Mouse (Mus musculus) MEL (cell line): ENCODE results near the gene Gm6899. TPM values are rescaled to one million over a fixed set of nuclear protein-coding genes. Genes with fewer than 3 reads are reported as not detected.

Experiments
- DNase-seq: peaks from one replicate; pipeline ENCODE4 v3.0.0; 2011; ENCODE audit warnings: low read depth, low spot score
- H3K27ac ChIP-seq: 2 replicates; pipeline ENCODE4 v1.5.1; 2012; ENCODE audit warnings: low read depth, mild to moderate bottlenecking, control low read depth, low read length, moderate library complexity; ENCODE audit not compliant: control insufficient read depth
- H3K27me3 ChIP-seq, 2 experiments: fragments of 150-350 bp in 1 of 2; sonication (generic) in 1 of 2; 2 replicates each; pipeline ENCODE4 v1.6.1; 2012; ENCODE audit warnings: low read length in 2 of 2, mild to moderate bottlenecking in 2 of 2, improper control_type of control experiment in 1 of 2, moderate library complexity in 1 of 2; ENCODE audit not compliant: insufficient read depth in 2 of 2, control insufficient read depth in 1 of 2
- H3K36me3 ChIP-seq, 2 experiments: 2 replicates each; pipeline ENCODE4 v1.6.1; 2012 to 2014; ENCODE audit warnings: low read length in 2 of 2, improper control_type of control experiment in 1 of 2, inconsistent platforms in 1 of 2, mild to moderate bottlenecking in 1 of 2; ENCODE audit not compliant: insufficient read depth in 2 of 2, control insufficient read depth in 1 of 2
- H3K4me1 ChIP-seq, 2 experiments: fragments of 150-350 bp in 1 of 2; sonication (generic) in 1 of 2; 2 replicates each; pipeline ENCODE4 v1.6.1; 2012; ENCODE audit warnings: low read length in 2 of 2, improper control_type of control experiment in 1 of 2, mild to moderate bottlenecking in 1 of 2; ENCODE audit not compliant: insufficient read depth in 2 of 2, control insufficient read depth in 1 of 2
- H3K4me3 ChIP-seq, 2 experiments: fragments of 150-350 bp in 1 of 2; sonication (generic) in 1 of 2; 2 replicates each; pipeline ENCODE4 v1.5.1; 2012; ENCODE audit warnings: low read depth in 2 of 2, low read length in 2 of 2, mild to moderate bottlenecking in 2 of 2, moderate library complexity in 2 of 2, control low read depth in 1 of 2, improper control_type of control experiment in 1 of 2; ENCODE audit not compliant: control insufficient read depth in 1 of 2, insufficient read depth in 1 of 2
- H3K79me2 ChIP-seq: 2 replicates; pipeline ENCODE4 v1.6.1; 2012; ENCODE audit warnings: mild to moderate bottlenecking, low read length, moderate library complexity; ENCODE audit not compliant: control insufficient read depth, poor library complexity, insufficient read depth
- H3K9ac ChIP-seq: 2 replicates; pipeline ENCODE4 v1.6.1; 2012; ENCODE audit warnings: low read depth, mild to moderate bottlenecking, control low read depth, low read length, moderate library complexity; ENCODE audit not compliant: control insufficient read depth, poor library complexity, severe bottlenecking
- H3K9me3 ChIP-seq: fragments of 150-350 bp; sonication (generic); replicated peaks from 2 replicates; pipeline ENCODE4 v1.6.1; 2012; ENCODE audit warnings: mild to moderate bottlenecking, low read length, improper control_type of control experiment, moderate library complexity; ENCODE audit not compliant: insufficient read depth
- CHD1 ChIP-seq: IDR thresholded peaks from 2 replicates; pipeline ENCODE4 v1.6.1; 2012; ENCODE audit warnings: low read depth, mild to moderate bottlenecking, inconsistent platforms, low read length, improper control_type of control experiment
- CHD2 ChIP-seq: IDR thresholded peaks from 2 replicates; pipeline ENCODE4 v1.6.1; 2011; ENCODE audit warnings: low read length, improper control_type of control experiment
- ELF1 ChIP-seq: IDR thresholded peaks from 2 replicates; pipeline ENCODE4 v1.6.1; 2014; ENCODE audit warnings: low read depth, mild to moderate bottlenecking, inconsistent platforms, low read length, improper control_type of control experiment, moderate library complexity
- EP300 ChIP-seq, 2 experiments: IDR thresholded peaks; 2 replicates each; pipeline ENCODE4 v1.6.1; 2011; ENCODE audit warnings: improper control_type of control experiment in 2 of 2, low read length in 2 of 2, low read depth in 1 of 2, mild to moderate bottlenecking in 1 of 2
- ETS1 ChIP-seq: IDR thresholded peaks from 2 replicates; pipeline ENCODE4 v1.6.1; 2012; ENCODE audit warnings: low read depth, mild to moderate bottlenecking, inconsistent platforms, low read length, improper control_type of control experiment, moderate library complexity
- GABPA ChIP-seq: IDR thresholded peaks from 2 replicates; pipeline ENCODE4 v1.6.1; 2012; ENCODE audit warnings: low read depth, mild to moderate bottlenecking, inconsistent platforms, low read length, improper control_type of control experiment, moderate library complexity
- GATA1 ChIP-seq: IDR thresholded peaks from 2 replicates; pipeline ENCODE4 v1.6.1; 2011; ENCODE audit warnings: low read depth, low read length, improper control_type of control experiment
- HCFC1 ChIP-seq: IDR thresholded peaks from 2 replicates; pipeline ENCODE4 v1.6.1; 2012; ENCODE audit warnings: low read depth, mild to moderate bottlenecking, inconsistent platforms, low read length, improper control_type of control experiment, moderate library complexity
- JUND ChIP-seq: IDR thresholded peaks from 2 replicates; pipeline ENCODE4 v1.6.1; 2011; ENCODE audit warnings: low read depth, mild to moderate bottlenecking, improper control_type of control experiment, low read length
- KAT2A ChIP-seq: conservative IDR thresholded peaks from 2 replicates; pipeline ENCODE4 v1.6.1; 2012; ENCODE audit warnings: low read depth, low read length, improper control_type of control experiment, inconsistent platforms
- MAX ChIP-seq: IDR thresholded peaks from 2 replicates; pipeline ENCODE4 v1.6.1; 2011; ENCODE audit warnings: low read length, improper control_type of control experiment
- MAZ ChIP-seq: IDR thresholded peaks from 2 replicates; pipeline ENCODE4 v1.6.1; 2012; ENCODE audit warnings: low read depth, mild to moderate bottlenecking, inconsistent platforms, low read length, improper control_type of control experiment
- MEF2A ChIP-seq: IDR thresholded peaks from 2 replicates; pipeline ENCODE4 v1.6.1; 2014; ENCODE audit warnings: low read depth, mild to moderate bottlenecking, inconsistent platforms, low read length, improper control_type of control experiment; ENCODE audit not compliant: poor library complexity, insufficient replicate concordance, severe bottlenecking; ENCODE audit errors: extremely low read depth
- MYB ChIP-seq: IDR thresholded peaks from 2 replicates; pipeline ENCODE4 v1.6.1; 2011; ENCODE audit warnings: mild to moderate bottlenecking, low read depth, low read length, improper control_type of control experiment
- NELFE ChIP-seq: IDR thresholded peaks from 2 replicates; pipeline ENCODE4 v1.6.1; 2011; ENCODE audit warnings: low read depth, low read length, improper control_type of control experiment
- NRF1 ChIP-seq: IDR thresholded peaks from 2 replicates; pipeline ENCODE4 v1.6.1; 2014; ENCODE audit warnings: low read depth, mild to moderate bottlenecking, inconsistent platforms, low read length, improper control_type of control experiment, moderate library complexity; ENCODE audit not compliant: poor library complexity, insufficient read depth, severe bottlenecking
- RCOR1 ChIP-seq: IDR thresholded peaks from 2 replicates; pipeline ENCODE4 v1.6.1; 2012; ENCODE audit warnings: low read depth, mild to moderate bottlenecking, inconsistent platforms, low read length, improper control_type of control experiment
- SIN3A ChIP-seq: IDR thresholded peaks from 2 replicates; pipeline ENCODE4 v1.6.1; 2012; ENCODE audit warnings: low read length, improper control_type of control experiment, inconsistent platforms
- SMC3 ChIP-seq: IDR thresholded peaks from 2 replicates; pipeline ENCODE4 v1.6.1; 2011; ENCODE audit warnings: low read depth, low read length, improper control_type of control experiment
- UBTF ChIP-seq: IDR thresholded peaks from 2 replicates; pipeline ENCODE4 v1.6.1; 2012; ENCODE audit warnings: low read depth, mild to moderate bottlenecking, inconsistent platforms, low read length, improper control_type of control experiment, moderate library complexity, borderline replicate concordance; ENCODE audit not compliant: insufficient read depth
- ZC3H11A ChIP-seq: IDR thresholded peaks from 2 replicates; pipeline ENCODE4 v1.6.1; 2012; ENCODE audit warnings: low read depth, mild to moderate bottlenecking, inconsistent platforms, low read length, improper control_type of control experiment
- ZKSCAN1 ChIP-seq: IDR thresholded peaks from 2 replicates; pipeline ENCODE4 v1.6.1; 2012; ENCODE audit warnings: low read depth, mild to moderate bottlenecking, inconsistent platforms, low read length, improper control_type of control experiment, moderate library complexity
- ZMIZ1 ChIP-seq: IDR thresholded peaks from 2 replicates; pipeline ENCODE4 v1.6.1; 2012; ENCODE audit warnings: low read depth, mild to moderate bottlenecking, inconsistent platforms, low read length, improper control_type of control experiment, moderate library complexity
- ZNF384 ChIP-seq: IDR thresholded peaks from 2 replicates; pipeline ENCODE4 v1.6.1; 2012; ENCODE audit warnings: low read depth, mild to moderate bottlenecking, inconsistent platforms, low read length, improper control_type of control experiment
- polyA plus RNA-seq, 2 experiments: library from polyadenylated mRNA; stranded (reverse) in 1 of 2; unstranded in 1 of 2; fragments of >175 nt in 1 of 2; fragments of >200 nt in 1 of 2; gene quantifications; 2 replicates each; pipeline versions ENCODE4 v1.2.1 to v1.2.4; 2012; ENCODE audit warnings: low replicate concordance in 2 of 2, low read depth in 1 of 2; ENCODE audit not compliant: insufficient read length in 2 of 2, insufficient read depth in 1 of 2, missing spikeins in 1 of 2
- total RNA-seq: library from RNA; depleted of rRNA; stranded (reverse); fragments of 300-350 nt; gene quantifications from 2 replicates; pipeline ENCODE4 v1.2.3, GENCODE M21; 2012

Gene Gm6899
- total and polyA plus RNA-seq, 3 experiments, result not detected

GRCm38 (mm10) chr11:26592395-26593053 is 517 bp upstream of the Gm6899 start:
- H3K4me3 ChIP-seq, result peak overlapping the region; percentile 65 to 85
- H3K4me1 ChIP-seq, result peaks cover 10 to 17% of the 10 kb centered on the region in 2 experiments
- TF ChIP-seq MAX (no peak), RCOR1 (peak; percentile 12; the same call in 1 of the 2 replicates), ZNF384 (no peak), KAT2A (no peak), CHD1 (no peak), ZKSCAN1 (no peak), CHD2 (no peak), ELF1 (no peak), NRF1 (no peak), EP300 (IDR thresholded peaks at IDR 0.05; ENCODE audit: low read depth in 1 of 2, low read length in 2 of 2) (peak; percentile 10 to 23; a peak in 2 of 4 replicates), JUND (no peak), GABPA (no peak), ZC3H11A (0 out of 2 replicates have a peak, but pooled peaks have one; percentile 2), UBTF (no peak), MEF2A (no peak), GATA1 (peak; percentile 29; the same call in 1 of the 2 replicates), NELFE (no peak), SIN3A (no peak), MYB (no peak), HCFC1 (0 out of 2 replicates have a peak, but pooled peaks have one; percentile 2), MAZ (no peak), SMC3 (no peak), ZMIZ1 (no peak), ETS1 (no peak)
- no peak for DNase-seq
- no peaks in the 10 kb centered on the region for H3K27me3 ChIP-seq
- peaks cover 11% of the 10 kb centered on the region for H3K79me2 ChIP-seq
- H3K36me3 ChIP-seq, result peaks cover 2 to 21% of the 10 kb centered on the region in 2 experiments
- H3K9me3 ChIP-seq, result no peaks in the 10 kb centered on the region
- H3K9ac ChIP-seq, result peak overlapping the region; percentile 79
- peak overlapping the region; percentile 65 for H3K27ac ChIP-seq
